Mouse (Mus musculus): ENCODE results near the gene Fshr. TPM values are rescaled to one million over a fixed set of nuclear protein-coding genes. Genes with fewer than 3 reads are reported as not detected.

The Fshr gene
- polyA plus RNA-seq (2015; fragmentation: Illumina TruSeq; extraction: RNeasy Lipid Tissue Mini Kit (QIAGEN cat#74804); ENCODE audit: low read depth, low replicate concordance), result not detected

DNA sequence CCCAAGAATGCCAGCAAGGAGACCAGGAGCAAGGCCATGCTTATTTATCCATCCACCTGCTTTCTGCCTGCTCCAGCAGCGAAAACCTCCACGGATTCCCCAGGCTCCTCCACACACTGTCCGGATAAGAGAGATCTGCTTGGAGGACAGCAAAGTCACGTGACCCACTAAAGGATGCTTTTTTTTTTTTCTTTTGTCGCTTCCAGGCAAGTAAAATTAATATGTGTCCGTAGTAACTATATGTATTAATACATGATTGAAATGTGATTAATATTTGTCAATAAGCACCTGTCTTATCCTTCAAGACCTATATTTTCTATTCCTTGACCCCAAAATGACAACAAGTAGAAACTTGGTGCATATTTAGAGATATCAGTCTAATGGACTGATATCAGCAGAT, at the start of gene Fshr:
Gene Fshr, minus strand, starts transcription at position 101 of the 400 bp plus-strand sequence.

Data from brain, adult 10 weeks (tissue).